Mouse (Mus musculus) natural killer cell, adult 2 months (primary cell): ENCODE data around the gene Mst1r.

ENCODE experiments used
- DNase-seq, 2 experiments: peaks; one replicate each; pipeline ENCODE4 v3.0.0; 2022; ENCODE audit warnings: low spot score in 2 of 2

The Mst1r gene

DNA sequence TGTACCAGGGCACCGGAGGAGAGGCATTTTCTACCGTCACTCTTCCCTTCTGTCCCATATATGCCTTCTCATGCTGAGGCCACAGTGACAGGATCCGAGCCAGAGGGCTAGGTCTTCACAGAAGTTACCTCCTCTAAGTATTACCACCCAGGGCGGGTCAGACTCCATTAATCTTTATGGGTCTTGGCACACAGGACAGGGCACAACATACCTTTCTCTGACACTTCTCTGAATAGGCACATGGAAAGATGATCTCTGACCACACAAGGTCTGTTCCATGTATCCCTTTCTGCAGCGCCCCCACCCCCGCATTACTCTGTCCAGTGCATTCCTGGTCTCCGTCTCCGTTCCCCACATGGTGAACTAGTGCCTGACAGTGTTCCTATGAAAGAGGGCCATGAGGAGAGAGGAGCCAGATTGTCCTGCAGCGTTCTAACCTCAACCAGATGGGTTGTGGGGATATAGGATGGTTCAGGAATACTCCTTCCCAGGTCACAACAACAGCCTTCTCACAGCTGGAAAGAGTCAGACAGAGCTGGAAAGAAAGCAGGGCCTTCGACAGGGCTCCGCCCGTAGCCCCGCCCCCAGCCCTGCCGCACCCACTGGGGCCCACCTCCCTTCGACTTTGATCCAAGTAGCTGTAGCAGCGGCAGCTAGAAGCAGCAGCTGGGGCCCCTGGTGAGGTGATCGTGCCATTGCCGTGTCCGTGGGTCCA, at the start of gene Mst1r:
Gene Mst1r (plus strand): TSS at position 622 of the 715 bp plus-strand sequence.
- DNase-seq: no peak

DNA sequence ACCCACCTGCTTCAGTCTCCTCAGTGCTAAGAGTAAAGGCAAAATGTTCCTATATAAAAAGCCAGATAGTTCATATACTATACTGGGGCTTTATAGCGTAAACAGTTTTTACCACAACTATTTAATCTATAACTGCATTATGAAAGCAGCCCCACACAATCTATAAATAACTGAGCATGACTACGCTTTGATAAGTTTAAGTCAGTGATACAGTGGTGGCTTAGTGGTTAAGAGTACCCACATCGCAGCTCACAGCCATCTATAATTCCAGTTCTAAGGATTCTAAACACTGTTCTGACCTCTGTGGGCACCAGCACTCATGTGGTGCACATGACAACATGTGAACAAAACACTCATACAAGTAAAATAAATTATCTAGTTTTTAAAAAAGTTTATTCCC, 48.3 kb upstream of the Mst1r start:
- no peak for DNase-seq

DNA sequence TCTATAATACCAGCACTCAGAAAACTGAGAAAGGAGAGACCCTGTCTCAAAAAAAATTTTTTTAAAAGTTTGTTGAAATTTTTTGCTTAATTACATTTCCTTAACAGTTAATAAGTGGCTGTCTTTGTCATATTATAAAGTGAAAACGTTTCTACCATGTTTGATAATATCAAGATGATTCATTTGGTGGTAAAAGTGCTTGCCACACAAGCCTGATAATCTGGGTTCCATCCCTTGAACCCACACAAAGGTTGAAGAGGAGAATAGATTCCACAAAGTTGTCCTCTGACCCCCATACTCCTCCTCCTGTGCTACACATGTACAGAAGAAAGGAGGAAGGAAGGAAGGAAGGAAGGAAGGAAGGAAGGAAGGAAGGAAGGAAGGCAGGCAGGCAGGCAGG, 42.2 kb upstream of the Mst1r start:
- DNase-seq: no peak

DNA sequence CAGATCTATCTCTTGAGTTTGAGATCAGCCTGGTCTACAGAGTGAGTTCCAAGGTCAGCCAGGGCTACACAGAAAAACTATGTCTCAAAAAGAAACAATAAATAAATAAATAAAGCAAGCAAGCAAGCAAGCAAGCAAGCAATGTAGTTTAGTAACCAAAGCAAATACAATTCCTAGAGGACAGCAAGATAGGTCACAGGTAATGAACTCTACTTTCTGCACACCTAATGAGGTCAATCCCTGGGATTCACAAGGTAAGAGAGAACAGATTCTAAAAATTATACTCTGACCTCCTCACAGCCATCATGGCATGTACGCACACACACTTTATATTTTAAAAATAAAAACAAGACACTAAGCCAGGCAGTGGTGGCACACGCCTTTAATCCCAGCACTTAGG, 40.6 kb upstream of the Mst1r start:
- no peak for DNase-seq

DNA sequence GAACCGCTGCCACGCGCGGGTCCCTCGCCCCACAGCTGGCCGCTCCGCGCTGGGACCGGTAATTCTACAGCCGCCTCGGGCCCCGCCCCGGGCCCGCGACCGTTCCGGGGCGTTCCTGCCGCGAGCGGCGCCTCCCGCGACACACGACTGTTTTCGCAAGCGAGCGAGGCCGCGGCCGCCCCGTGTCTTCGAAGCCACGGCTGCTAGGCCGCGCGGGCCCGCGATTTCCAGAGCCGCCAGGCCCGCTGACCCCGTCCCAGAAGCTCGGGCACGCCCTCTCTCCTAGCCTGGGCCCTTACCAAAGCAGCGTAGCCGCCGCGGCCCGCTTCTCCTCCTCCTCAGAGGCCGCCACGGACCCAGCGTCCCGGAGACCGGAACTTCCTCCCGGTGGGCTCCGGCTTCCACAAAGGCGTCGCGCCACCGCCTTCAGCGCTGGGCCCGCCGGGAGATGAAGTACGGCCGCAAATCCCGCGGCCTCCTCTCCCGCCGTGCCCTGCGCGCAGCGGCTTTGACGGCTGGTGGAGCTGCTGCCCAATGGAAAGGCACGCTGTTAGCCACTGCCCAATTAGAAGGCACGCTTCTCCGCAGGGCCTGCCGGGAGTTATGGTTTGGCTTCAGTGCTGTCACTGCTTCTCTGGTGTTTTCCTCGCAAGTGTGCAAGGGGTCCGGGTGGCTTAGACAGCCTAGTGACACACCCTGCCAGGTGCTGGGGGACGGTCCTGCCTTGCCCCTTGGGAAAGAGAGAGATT, 34.1 kb upstream of the Mst1r start:
- DNase-seq: peak; percentile 84 to 90

DNA sequence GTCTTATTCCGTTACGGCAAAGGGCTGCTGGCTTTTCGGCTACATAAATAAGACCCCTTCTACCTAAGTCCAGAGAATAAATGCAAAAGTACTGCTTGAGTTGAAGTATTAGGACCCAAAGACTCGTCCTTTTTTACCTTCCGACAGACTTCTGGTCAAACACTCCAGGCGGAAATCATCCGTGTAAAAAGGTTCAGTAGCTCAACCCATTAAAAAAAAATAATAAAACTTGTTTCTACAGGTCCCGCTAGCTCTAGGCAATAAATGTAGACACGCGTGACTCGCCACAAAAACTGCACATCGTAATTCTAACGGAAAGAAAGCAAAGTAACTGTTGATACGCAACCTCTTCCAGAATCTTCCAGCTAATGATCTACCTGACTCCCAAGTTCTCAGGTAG, 33.5 kb upstream of the Mst1r start, which contains the start of gene Rbm6:
Gene Rbm6 (minus strand): TSS at position 101 of the 400 bp plus-strand sequence.
- no peak for DNase-seq

DNA sequence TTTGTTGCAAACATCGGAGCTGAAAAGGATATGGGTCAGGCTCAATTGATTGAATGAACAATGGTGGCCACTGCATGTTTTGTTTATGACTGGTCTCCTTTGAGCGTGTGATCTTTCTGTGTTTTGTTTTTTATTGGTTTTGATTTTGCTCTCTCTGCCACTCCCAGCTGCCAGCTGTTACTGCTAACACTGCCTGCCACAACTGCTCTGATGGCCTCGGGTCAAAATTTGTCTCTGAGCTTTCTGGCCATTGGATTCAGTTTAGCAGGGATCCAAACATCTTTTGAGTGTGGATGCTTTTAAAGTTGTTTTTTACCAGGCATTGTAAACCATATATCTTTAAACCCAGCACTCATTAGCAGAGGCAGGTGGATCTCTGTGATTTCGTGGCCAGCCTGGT, 26.3 kb upstream of the Mst1r start:
- no peak for DNase-seq

DNA sequence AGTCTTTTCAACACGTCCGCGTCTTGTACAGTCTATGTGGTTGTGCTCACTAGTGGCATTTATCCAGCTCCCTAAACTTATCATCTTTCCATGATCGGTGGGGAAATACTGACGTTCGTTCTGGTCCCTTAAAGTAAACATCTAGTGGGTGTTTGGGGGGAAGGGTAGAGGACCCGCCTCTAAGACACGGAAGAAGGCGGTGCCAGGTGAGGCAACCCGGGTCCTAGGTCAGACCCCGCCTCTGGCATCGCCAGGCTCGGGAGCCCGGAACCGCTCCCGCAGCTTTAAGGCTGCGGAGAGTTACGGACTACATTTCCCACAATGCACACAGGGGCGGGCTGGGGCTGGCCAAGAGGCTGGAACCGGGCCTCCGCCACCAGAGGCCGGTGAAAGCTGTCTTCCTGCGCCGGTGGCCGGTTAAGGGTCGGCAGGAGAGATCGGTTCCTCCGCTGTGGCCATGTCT, 18.8 kb upstream of the Mst1r start, which contains the start of gene Mon1a:
Gene Mon1a (plus strand): TSS at position 348 of the 463 bp plus-strand sequence.
- peak; percentile 77 to 79 for DNase-seq

DNA sequence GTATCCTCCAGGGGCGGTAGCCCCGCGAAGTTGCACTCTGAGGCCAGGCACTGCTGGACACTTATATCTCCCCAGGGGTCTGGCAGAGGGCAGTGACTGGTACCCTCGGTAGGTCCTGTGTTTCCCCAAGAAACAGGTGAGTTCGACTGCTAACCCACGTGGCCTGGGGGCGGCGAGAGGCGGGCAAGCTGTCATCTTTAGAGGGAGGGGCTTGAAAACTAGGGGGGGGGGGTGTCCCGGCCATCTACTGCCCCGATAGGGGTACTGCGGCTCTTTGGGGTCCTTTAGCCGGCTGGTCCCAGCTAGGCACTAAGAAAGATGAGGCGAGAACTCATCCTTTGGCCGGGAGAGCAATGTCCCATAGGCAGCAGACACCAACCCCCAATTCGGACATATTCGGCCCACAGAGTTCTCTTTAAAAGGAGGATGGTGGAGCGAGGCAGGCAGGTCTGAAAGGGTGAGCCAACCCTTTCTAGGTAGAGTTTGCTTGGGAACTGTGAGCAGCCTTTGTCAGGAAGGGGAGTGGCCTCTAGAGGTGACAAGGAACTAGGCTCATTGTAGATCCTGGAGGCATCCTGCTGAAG, 18.3 kb upstream of the Mst1r start:
- peak in 1 of 2 experiments; percentile 13 for DNase-seq

DNA sequence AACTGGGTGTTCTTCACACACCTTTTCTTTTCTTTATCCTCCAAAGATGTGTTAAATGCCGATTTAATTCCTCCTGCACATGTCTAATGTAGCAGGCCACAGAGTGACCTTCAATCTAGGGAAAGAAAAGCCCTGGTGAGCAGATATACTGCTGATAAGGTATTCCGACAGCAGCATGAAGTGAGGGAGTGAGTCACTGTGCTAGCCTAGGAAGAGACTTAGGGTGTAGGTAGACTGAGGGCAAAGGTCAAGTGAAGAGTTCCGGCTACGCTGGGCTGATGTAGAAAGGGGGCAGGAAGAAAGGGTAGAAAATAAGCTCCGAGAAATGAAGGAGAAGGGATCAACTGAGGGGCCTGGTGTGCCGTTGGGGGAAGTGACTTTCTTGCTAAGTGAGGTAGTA, 16.4 kb upstream of the Mst1r start:
- DNase-seq: no peak

DNA sequence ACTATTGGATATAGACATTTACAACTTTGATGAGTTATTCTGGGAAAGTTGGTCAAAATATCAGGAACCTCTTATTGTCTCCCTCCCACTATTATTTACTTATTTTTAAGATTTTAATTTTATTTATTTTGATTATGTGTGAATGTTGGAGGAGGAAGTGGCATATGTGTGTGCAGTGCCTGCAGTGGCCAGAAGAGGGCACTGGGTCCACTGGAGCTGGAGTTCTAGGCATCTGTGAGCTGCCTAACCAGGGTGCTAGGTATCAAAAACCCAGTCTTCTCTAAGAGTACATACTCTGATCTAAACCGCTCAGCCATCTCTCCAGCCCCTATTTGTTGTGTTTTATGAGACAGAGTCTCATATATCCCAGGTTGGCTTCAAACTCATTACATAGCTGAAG, 15.7 kb upstream of the Mst1r start:
- peak in 1 of 2 experiments; percentile 42 for DNase-seq

DNA sequence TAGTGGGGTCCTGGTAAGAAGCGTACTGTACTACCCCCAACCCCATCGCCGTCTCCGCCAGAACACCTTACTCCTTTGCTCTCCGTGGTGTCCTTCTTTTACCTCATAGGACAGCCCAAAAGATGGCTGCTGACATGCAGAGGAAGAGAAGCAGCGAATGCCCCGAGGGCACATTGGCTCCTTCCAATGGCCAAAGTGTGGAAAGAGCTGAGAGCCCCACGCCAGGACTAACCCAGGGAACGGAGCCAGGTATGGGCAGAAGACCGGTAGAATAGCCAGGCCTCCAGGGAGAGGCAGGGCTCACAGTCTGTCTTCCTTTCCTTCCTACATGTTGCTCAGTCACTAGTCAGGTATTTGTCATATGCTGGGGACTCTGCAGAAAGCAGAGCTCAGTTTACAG, 8.1 kb upstream of the Mst1r start:
- no peak for DNase-seq

DNA sequence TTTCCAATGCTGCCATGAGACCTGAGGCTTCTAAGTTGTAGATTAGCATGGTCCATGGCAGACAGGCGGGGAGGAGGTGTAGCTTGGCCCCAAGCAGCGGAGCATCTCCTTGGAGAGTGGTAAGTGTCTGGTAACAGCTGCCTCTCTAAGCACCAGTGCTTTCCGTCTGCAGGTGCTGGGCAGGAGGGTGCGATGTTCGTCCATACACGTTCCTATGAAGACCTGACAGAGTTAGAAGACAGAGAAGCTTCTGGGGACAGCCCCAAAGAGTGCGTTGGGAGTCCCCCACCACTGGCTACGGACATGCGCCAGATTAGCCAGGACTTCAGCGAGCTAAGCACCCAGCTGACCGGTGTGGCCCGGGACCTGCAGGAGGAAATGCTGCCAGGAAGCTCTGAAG, 6.8 kb upstream of the Mst1r start:
- no peak for DNase-seq

DNA sequence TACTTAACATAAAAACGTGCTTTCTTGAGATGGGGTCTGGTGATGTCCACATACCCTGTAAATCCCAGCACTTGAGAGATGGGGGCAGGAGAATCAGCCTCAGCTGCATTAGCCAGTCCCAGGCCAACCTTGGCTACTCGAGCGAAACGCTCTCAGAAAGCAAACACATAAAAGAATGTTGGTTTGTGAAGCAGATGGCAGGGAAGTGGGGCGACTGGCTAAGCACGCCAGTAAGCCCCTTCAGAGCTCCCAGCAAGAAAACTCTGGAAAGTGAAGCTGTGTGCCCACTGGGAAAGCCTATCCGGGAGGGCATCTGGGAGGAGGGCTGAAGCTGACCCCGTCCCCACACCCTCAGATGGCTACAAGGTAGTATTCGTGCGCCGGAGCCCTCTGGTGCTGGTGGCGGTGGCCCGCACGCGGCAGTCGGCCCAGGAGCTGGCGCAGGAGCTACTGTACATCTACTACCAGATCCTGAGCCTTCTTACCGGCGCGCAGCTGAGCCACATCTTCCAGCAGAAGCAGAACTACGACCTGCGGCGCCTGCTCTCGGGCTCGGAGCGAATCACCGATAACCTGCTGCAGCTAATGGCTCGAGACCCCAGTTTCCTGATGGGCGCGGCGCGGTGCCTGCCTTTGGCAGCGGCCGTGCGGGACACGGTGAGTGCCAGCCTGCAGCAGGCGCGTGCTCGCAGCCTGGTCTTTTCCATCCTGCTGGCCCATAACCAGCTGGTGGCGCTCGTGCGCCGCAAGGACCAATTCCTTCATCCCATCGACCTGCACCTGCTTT, 5.6 kb upstream of the Mst1r start:
- peak in 1 of 2 experiments; percentile 45 for DNase-seq

DNA sequence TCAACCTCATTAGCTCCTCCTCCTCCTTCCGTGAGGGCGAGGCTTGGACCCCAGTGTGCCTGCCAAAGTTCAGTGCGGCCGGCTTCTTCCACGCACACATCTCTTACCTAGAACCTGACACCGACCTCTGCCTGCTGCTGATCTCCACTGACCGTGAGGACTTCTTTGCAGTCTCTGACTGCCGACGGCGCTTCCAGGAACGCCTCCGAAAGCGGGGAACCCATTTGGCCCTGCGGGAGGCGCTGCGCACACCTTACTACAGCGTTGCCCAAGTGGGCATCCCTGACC, 5.1 kb upstream of the Mst1r start:
- no peak for DNase-seq

DNA sequence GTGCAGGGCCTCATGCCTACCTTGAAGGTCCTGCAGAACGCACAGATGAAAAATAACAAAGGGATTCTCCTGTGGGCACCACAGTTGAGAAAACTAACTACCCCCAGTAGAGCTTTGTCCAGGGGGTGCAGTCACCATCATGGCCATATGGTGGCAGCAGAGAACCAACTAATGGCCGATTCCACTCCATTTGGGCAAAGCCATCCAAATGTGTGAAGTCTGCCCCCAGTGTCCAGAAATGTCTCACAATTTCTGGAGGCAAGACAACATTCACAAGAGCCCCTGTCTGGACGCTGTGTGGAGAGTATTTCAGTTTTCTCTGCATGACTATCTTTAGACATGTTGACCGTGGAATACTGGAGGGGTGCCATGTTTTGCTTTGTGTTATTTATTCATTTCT, 1.9 kb upstream of the Mst1r start:
- DNase-seq: peak; percentile 74 to 85

DNA sequence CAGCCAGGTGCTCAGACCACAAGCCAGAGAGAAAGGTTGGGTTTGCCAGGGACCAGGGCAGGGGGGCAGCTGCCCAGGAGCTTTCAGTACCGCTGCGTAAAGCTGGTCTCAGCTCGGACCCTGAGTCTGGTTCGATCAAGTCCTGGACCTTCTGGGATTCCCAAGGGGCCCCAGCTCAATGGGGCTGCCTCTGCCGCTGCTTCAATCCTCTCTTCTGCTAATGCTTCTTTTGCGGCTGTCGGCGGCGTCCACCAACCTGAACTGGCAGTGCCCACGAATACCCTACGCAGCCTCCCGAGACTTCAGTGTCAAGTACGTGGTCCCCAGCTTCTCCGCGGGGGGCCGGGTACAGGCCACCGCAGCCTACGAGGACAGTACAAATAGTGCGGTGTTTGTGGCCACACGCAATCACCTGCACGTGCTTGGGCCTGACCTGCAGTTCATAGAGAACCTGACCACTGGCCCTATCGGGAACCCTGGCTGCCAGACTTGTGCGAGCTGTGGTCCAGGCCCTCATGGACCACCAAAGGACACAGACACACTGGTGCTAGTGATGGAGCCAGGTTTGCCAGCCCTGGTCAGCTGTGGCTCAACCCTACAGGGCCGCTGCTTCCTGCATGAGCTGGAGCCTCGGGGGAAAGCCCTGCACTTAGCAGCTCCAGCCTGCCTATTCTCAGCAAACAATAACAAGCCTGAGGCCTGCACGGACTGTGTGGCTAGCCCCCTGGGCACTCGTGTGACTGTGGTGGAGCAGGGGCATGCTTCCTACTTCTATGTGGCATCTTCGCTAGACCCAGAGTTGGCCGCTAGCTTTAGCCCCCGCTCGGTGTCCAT, 511 bp downstream of the Mst1r start:
- no peak for DNase-seq

DNA sequence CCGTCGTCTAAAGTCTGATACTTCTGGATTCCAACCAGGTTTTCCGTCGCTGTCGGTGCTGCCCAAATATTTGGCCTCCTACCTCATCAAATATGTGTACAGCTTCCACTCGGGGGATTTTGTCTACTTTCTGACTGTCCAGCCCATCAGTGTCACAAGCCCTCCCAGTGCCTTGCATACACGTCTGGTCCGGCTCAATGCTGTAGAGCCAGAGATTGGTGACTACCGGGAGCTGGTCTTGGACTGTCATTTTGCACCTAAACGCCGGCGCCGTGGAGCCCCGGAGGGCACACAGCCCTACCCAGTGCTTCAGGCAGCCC, 1.1 kb downstream of the Mst1r start:
- no peak for DNase-seq

DNA sequence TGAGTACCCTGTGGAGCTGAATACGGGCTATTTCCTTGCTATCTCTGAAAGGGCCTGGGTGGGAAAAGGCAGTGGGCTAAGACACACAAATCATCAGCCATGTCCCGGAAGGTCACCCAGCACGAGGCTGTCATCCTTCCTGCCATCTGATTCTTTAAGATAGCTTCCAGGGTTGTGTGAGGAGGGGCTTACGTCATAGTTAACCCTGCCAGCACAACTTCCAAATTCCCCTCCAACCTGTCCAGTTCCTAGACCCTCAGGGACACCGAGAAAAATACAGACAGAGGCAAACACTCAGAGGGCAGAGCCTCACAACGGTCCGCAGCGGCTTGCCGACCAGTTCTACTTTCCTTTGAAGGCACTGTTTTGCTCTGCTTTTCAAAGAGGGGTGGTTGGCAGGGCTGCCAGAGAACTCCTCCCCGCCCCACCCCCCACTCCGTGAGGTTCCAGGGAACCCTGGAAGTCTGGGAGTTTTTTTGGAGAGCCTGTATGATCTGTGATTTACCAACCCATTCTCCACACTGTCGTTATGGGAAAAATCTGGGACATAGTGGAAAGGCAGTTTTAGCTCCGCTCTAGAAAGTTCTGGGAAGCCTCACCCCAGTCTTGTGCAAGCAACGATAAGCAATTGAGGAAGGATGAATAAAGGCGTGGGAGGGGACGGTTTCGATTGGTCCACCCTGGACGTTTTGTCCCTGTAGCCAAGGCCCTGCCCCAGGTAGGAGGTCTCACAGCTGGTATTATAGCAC, 1.9 kb downstream of the Mst1r start:
- DNase-seq: no peak

DNA sequence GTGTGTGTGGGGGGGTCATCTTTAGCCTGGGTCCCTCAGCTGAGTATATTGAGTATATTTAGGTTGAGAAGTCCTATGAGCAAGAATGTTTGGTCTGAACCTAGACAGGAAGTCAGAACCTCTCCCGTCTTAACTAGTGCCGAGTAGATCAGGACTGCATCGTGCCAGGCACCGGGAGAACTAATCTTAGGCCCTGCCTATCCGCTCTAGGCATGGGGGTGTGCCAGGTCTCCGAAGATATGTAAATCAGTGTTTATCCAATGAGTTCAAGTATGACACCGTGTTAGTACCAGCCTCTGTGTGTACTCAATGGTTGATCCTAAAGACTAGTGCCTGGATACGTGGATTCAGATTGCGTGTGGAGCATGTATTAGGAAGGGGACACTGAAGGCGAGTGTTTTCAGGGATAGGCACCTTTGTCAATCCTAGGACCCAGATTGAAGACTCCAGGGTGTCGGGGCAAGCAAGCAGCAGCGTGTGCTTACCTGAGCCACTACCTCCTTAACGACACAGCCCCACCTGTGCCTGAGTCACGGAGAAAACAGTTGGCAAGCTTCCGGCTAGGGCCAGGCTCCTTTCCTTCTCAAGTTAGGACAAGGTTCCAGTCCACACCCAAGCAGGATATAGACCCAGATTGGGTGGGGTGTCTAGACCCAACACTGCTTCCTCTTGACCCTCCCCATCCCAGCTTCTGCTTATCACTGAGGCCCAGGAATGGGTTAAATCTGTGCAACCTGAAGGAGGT, 3.5 kb downstream of the Mst1r start:
- DNase-seq: no peak
